Mouse (Mus musculus) neural tube, embryonic 13.5 days (tissue): ENCODE measurements at regions not wholly inside any gene's neighbourhood (a gene's known extent, or its start where the extent isn't known, plus 50 kb on each side); places are given as distances from the start of the nearest gene placed in this dataset.
A peak's percentile ranks its signal among the peaks of the same experiment; 100 is the strongest.

Source experiments
- ATAC-seq: fragments of 200-750 bp; cut with Nextera tagmentation; 2 replicates; pipeline ENCODE4 v1.8.0; 2017; ENCODE audit warnings: low read depth, mild to moderate bottlenecking, moderate TSS enrichment, moderate library complexity
- H3K27ac ChIP-seq: fragments of 300-500 bp; sonication (generic); replicated peaks from 2 replicates; pipeline ENCODE4 v1.5.1; 2015; ENCODE audit warnings: moderate library complexity, mild to moderate bottlenecking, inconsistent platforms
- H3K27me3 ChIP-seq: fragments of 300-500 bp; sonication (generic); 2 replicates; pipeline ENCODE4 v1.6.1; 2015; ENCODE audit warnings: mild to moderate bottlenecking, inconsistent platforms
- H3K36me3 ChIP-seq: fragments of 300-500 bp; sonication (generic); 2 replicates; pipeline ENCODE4 v1.6.1; 2015; ENCODE audit warnings: mild to moderate bottlenecking, inconsistent platforms
- H3K4me1 ChIP-seq: fragments of 300-500 bp; sonication (generic); replicated peaks from 2 replicates; pipeline ENCODE4 v1.6.1; 2015; ENCODE audit warnings: inconsistent platforms
- H3K4me2 ChIP-seq: fragments of 300-500 bp; sonication (generic); 2 replicates; pipeline ENCODE4 v1.6.1; 2015; ENCODE audit warnings: inconsistent platforms, mild to moderate bottlenecking, moderate library complexity
- H3K4me3 ChIP-seq: fragments of 300-500 bp; sonication (generic); 2 replicates; pipeline ENCODE4 v1.5.1; 2015; ENCODE audit warnings: mild to moderate bottlenecking, inconsistent platforms
- H3K9ac ChIP-seq: fragments of 300-500 bp; sonication (generic); 2 replicates; pipeline ENCODE4 v1.6.1; 2015; ENCODE audit warnings: moderate library complexity, mild to moderate bottlenecking, inconsistent platforms
- H3K9me3 ChIP-seq: fragments of 300-500 bp; sonication (generic); 2 replicates; pipeline ENCODE4 v1.6.1; 2016; ENCODE audit warnings: inconsistent platforms
- WGBS: fragments of 180-500 bp; shearing (Covaris S2); methylation state at CpG from one replicate; pipeline ENCODE4 v1.1.7; 2015; 5-methylcytosine and 5-hydroxymethylcytosine counted together

DNA sequence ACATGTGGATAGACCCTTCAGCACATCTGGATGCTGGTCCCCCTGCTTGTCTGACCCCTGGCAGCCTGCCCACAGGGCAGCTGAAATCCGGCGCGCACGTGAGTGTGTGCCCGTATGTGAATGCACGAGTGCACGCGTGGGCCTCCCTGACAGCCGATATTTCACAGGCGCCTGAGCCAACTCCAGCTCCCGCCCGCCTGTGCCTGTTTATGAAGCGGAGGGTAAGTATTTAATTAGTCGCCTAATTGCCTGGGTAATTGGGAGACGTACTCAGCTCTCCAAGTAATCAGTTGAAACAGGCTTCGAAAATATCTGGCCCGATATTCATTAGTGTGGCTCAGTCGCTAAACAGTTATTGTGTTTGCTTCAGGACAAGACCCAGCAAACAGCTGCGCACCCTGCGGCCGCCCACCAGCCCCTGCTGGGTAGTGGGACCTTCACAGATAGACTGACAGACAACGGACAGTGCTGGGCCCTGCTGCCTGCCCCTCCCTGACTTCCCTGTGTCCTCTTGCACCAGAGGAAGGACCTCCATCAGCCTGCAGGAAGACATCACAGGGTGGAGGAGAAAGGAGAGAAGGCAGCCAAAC, 82.7 kb downstream of the Uncx start:
- ATAC-seq, result peak; percentile 73
- WGBS, result 29% methylated on average over 22 of the region's 22 CpGs
- Histone ChIP-seq H3K27me3 (peaks cover 40% of the 10 kb centered on the region), H3K9me3 (peaks cover 15% of the 10 kb centered on the region), H3K27ac (peak overlapping the region; percentile 77), H3K4me2 (no peak overlapping the region), H3K4me1 (peaks cover 6% of the 10 kb centered on the region; the same call in 1 of the 2 replicates), H3K4me3 (no peak overlapping the region), H3K36me3 (no peaks in the 10 kb centered on the region), H3K9ac (no peak overlapping the region)

DNA sequence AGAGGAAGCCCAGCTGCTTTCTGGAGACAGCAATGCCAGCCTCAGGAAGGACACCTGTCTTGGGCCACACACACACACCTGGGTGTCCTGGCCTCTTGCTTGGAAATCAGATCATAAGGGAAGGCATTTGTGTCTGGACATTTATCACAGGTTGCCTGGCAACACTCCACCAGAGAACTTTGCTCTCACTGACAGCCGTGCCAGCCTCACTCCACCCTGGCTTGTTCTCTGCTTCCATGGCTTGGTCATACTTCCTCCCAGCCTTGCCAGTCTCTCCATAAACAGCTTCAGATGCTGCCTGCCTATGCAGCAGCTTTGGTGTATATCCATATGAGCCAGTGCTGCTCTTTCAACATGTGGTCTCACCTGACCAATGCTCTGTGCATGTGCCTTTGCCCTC, 84.3 kb downstream of the Uncx start:
- no peak for ATAC-seq
- Histone ChIP-seq H3K9ac (no peak overlapping the region), H3K27me3 (peaks cover 33% of the 10 kb centered on the region), H3K9me3 (peaks cover 15% of the 10 kb centered on the region), H3K4me3 (no peak overlapping the region), H3K27ac (no peak overlapping the region), H3K36me3 (no peaks in the 10 kb centered on the region), H3K4me1 (peaks cover 6% of the 10 kb centered on the region; the same call in 1 of the 2 replicates), H3K4me2 (no peak overlapping the region)
- 45% methylated on average over 1 of the region's 1 CpGs for WGBS

DNA sequence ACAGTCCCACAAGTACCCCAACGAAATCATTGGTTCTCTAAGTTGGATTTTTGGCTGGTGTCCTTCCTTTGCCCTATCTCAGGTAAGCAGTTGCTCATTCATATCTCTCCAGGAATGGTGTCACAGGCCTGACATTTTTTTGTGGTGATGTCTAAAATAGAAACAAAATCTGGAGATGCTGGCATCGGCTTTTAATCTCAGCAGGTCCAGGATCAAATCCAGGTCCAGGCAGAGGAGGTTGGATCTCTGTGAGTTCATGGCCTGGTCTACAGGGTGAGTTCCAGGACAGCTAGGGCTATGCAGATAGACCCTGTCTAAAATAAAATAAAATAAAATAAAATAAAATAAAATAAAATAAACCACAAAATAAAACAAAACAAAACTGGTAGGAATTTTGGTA, 93.7 kb downstream of the Uncx start:
- no peak overlapping the region for H3K4me3 ChIP-seq
- no peaks in the 10 kb centered on the region for H3K36me3 ChIP-seq
- no peak overlapping the region for H3K4me2 ChIP-seq
- peaks cover 12% of the 10 kb centered on the region for H3K4me1 ChIP-seq
- no peak overlapping the region for H3K9ac ChIP-seq
- no peaks in the 10 kb centered on the region for H3K27me3 ChIP-seq
- H3K27ac ChIP-seq, result no peak overlapping the region
- ATAC-seq, result no peak
- no peaks in the 10 kb centered on the region for H3K9me3 ChIP-seq
- WGBS, result 94% methylated on average over 2 of the region's 2 CpGs

DNA sequence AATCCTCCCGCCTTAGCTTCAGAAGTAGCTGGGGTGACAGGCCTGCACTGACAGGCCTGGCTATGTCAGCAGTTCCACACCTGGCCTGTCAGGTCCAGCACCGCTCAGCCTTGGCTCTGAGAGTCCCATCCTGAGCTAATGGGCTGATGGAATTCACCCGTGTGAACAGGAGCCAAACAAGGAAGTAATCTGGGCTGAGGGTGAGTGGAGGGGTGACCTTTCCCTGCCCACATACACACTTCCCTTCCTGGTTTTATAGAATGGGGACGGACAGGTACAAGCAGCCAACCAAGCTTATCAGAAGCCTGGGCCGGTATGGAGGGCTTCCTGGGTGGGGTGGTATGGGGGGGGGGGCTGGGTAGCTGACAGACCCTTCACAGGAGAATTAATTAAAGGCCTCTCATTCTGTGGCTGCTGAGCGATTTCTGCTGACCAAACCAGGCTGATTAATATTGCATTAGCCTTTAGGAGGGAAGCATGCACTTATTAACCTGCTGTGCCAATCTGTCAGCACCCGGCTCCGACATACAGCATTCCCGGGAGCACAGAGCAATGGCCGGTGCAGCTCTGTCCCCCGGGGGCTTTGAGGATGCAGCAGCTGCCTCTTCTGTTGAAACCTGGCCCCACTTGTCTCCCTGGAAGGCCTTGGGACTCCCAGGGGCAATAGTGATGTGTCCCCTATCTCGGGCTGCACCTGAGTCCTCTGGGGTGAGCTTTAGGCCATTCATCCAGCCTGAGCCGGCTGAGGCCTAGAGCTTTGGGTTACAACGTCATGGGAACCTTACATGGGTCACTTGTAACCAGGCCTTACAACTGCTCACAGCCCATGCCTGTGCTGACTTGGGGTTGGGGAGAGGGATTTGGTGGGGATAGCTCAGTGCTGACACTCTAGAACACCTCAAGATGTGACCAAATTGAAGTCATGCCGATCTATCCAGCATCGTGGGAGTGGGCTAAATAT, 95.2 kb downstream of the Micall2 start:
- no peaks in the 10 kb centered on the region for H3K36me3 ChIP-seq
- peak overlapping the region; percentile 68 for H3K27ac ChIP-seq
- 0 out of 2 replicates have a peak, but pooled peaks cover 2% of the 10 kb centered on the region for H3K9me3 ChIP-seq
- ATAC-seq, result peak; percentile 19; the same call in 1 of the 2 replicates
- whole genome bisulfite sequencing, result 38% methylated on average over 16 of the region's 16 CpGs
- peaks cover 12% of the 10 kb centered on the region for H3K4me1 ChIP-seq
- no peak overlapping the region for H3K9ac ChIP-seq
- H3K4me2 ChIP-seq, result no peak overlapping the region
- no peak overlapping the region for H3K4me3 ChIP-seq
- H3K27me3 ChIP-seq, result peaks cover 14% of the 10 kb centered on the region

DNA sequence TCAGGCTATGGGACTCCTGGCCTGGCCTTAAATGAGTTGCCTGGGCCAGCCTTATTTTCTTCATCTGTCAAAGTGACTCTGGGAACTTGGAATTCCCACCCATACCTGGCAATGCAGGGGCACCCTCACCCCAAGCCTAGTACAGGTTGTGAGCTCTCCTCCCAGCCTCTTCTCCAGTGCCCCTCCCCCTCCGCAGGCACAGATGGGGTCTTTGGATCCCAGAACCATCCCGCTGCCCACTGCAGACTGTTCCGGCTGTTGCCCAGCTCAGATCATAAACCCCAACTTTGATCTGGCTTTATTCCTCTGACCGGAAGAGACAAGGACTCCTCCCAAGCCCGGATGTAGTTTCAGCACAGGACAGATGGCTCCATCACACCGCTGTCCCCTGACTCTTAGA, 91.3 kb downstream of the Micall2 start:
- H3K4me2 ChIP-seq, result no peak overlapping the region
- no peaks in the 10 kb centered on the region for H3K36me3 ChIP-seq
- H3K4me3 ChIP-seq, result no peak overlapping the region
- ATAC-seq, result no peak
- no peak overlapping the region for H3K9ac ChIP-seq
- WGBS, result 64% methylated on average over 6 of the region's 6 CpGs
- H3K4me1 ChIP-seq, result peaks cover 18% of the 10 kb centered on the region
- H3K27ac ChIP-seq, result no peak overlapping the region
- peaks cover 43% of the 10 kb centered on the region for H3K27me3 ChIP-seq
- H3K9me3 ChIP-seq, result 0 out of 2 replicates have a peak, but pooled peaks cover 3% of the 10 kb centered on the region

DNA sequence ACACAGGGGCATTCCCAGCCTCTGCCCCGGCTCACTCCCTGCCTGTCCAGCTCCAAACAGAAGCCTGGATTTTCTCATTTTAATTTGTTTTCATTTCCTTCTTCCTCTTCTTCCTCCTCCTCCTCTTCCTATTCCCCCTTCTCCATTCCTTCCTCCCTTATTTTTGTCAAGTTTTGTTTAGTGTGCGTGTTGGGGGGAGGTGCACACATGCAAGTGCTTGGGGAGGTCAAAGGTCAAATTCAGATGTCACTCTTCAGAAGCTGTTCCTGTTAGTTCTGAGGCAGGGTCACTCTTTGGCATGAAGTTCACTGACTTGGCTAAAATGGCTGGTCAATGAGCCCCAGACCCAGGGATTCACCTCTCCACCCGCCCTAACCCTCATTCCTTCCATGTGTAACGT, 85.1 kb downstream of the Micall2 start:
- ATAC-seq, result no peak
- Histone ChIP-seq H3K27ac (no peak overlapping the region), H3K27me3 (peaks cover 33% of the 10 kb centered on the region), H3K4me2 (no peak overlapping the region), H3K9me3 (0 out of 2 replicates have a peak, but pooled peaks cover under 1% of the 10 kb centered on the region), H3K4me1 (0 out of 2 replicates have a peak, but pooled peaks cover 6% of the 10 kb centered on the region), H3K36me3 (no peaks in the 10 kb centered on the region), H3K4me3 (no peak overlapping the region), H3K9ac (no peak overlapping the region)
- WGBS, result 46% methylated on average over 4 of the region's 4 CpGs
